Mouse (Mus musculus) midbrain, embryonic 13.5 days (tissue): ENCODE results near the gene Slc18a3. TPM values are rescaled to one million over a fixed set of nuclear protein-coding genes. Genes with fewer than 3 reads are reported as not detected.

Experiments used
- ATAC-seq: fragments of 200-750 bp; cut with Nextera tagmentation; 2 replicates; pipeline ENCODE4 v1.8.0; 2017; ENCODE audit warnings: mild to moderate bottlenecking, moderate TSS enrichment, moderate library complexity
- H3K27ac ChIP-seq: fragments of 300-500 bp; sonication (generic); 2 replicates; pipeline ENCODE4 v1.5.1; 2015; ENCODE audit warnings: inconsistent platforms, mild to moderate bottlenecking, moderate library complexity
- H3K27me3 ChIP-seq: fragments of 300-500 bp; sonication (generic); 2 replicates; pipeline ENCODE4 v1.6.1; 2015; ENCODE audit warnings: mild to moderate bottlenecking, inconsistent platforms
- H3K36me3 ChIP-seq: fragments of 300-500 bp; sonication (generic); 2 replicates; pipeline ENCODE4 v1.6.1; 2015; ENCODE audit warnings: mild to moderate bottlenecking, inconsistent platforms
- H3K4me1 ChIP-seq: fragments of 300-500 bp; sonication (generic); replicated peaks from 2 replicates; pipeline ENCODE4 v1.6.1; 2015; ENCODE audit warnings: inconsistent platforms
- H3K4me2 ChIP-seq: fragments of 300-500 bp; sonication (generic); replicated peaks from 2 replicates; pipeline ENCODE4 v1.6.1; 2015; ENCODE audit warnings: moderate library complexity, mild to moderate bottlenecking, inconsistent platforms
- H3K4me3 ChIP-seq: fragments of 300-500 bp; sonication (generic); replicated peaks from 2 replicates; pipeline ENCODE4 v1.5.1; 2015; ENCODE audit warnings: mild to moderate bottlenecking, inconsistent platforms
- H3K9ac ChIP-seq: fragments of 300-500 bp; sonication (generic); replicated peaks from 2 replicates; pipeline ENCODE4 v1.6.1; 2015; ENCODE audit warnings: mild to moderate bottlenecking, inconsistent platforms
- H3K9me3 ChIP-seq: fragments of 300-500 bp; sonication (generic); 2 replicates; pipeline ENCODE4 v1.6.1; 2016; ENCODE audit warnings: mild to moderate bottlenecking, inconsistent platforms
- WGBS: fragments of 180-500 bp; shearing (Covaris S2); methylation state at CpG from one replicate; pipeline ENCODE4 v1.1.7; 2015; 5-methylcytosine and 5-hydroxymethylcytosine counted together
- polyA plus RNA-seq: library from polyadenylated mRNA; unstranded; fragments of >200 nt; fragmentation: Nextera tagmentation; extraction: Ambion mirVana; gene quantifications from 2 replicates; pipeline ENCODE4 v1.2.1, GENCODE M21; 2015

The Slc18a3 gene
- polyA plus RNA-seq, 1 experiment from 2014 or later: 1.5 TPM

DNA sequence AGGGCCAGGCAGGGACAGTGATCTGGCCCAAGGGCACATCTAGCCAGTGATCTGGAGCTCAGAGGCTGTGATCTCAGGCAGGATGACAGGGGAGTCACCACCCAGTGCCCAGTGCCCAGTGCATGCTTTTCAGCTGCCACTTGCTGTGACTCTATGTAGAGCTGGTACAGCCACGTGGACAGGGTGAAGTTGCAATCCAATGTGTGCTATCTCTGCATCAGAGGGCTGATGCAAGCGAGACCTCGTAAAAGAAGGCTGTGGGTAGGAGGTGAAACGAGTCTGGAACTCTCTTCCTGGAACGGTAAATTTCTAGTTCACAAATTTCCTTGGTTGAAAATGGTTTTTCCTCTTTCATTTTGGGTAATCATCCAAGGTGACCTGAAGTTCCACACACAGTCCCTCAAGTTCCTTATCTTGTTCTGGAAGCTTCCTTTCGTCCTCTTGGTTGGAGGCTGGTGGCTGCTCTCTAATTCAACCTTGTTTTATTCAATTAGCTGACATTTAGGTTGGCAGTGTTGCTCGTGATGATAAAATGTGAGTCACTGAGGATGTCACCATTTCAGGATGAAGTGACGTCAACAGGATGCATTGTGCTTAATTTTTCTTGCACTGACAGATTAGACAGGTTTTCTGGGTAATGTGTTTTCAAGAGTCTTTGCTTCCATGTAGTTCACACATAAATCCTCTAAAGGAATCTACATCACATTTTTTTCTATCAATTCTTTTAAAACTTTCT, 31.6 kb upstream of the Slc18a3 start:
- no peaks in the 10 kb centered on the region for H3K9me3 ChIP-seq
- no peak overlapping the region for H3K4me2 ChIP-seq
- peaks cover 5% of the 10 kb centered on the region; the same call in 1 of the 2 replicates for H3K4me1 ChIP-seq
- H3K9ac ChIP-seq: no peak overlapping the region
- no peak for ATAC-seq
- no peak overlapping the region for H3K4me3 ChIP-seq
- H3K27me3 ChIP-seq: peaks cover 5% of the 10 kb centered on the region; the same call in 1 of the 2 replicates
- WGBS: 82% methylated on average over 8 of the region's 8 CpGs
- H3K27ac ChIP-seq: no peak overlapping the region
- no peaks in the 10 kb centered on the region for H3K36me3 ChIP-seq

DNA sequence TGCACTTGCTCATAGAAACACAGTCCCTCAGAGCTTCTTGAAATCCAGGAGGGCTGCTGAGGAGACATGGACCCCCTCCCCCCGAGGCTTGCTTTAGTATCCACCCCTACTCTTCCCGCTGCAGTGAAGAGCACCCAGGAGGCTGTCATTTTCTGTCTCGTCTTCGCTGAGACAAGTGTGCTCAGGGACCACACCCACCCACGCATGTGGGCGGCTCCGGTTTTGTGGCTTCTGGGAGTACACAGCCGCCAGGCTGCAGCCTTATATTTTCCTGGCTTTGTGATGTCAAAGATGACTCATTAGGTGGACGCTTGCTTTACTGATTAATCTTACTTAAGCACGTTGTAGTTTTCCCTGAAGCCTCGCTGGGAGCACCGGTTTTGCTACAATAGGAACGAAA, 27.9 kb upstream of the Slc18a3 start:
- Histone ChIP-seq H3K27me3 (peaks cover 5% of the 10 kb centered on the region; the same call in 1 of the 2 replicates), H3K9ac (peak overlapping the region; percentile 55; the same call in 1 of the 2 replicates), H3K27ac (no peak overlapping the region), H3K36me3 (no peaks in the 10 kb centered on the region), H3K4me1 (peaks cover 5% of the 10 kb centered on the region; the same call in 1 of the 2 replicates), H3K9me3 (no peaks in the 10 kb centered on the region), H3K4me2 (peak overlapping the region; percentile 52), H3K4me3 (peak overlapping the region; percentile 28)
- 16% methylated on average over 13 of the region's 13 CpGs for WGBS
- ATAC-seq: no peak

DNA sequence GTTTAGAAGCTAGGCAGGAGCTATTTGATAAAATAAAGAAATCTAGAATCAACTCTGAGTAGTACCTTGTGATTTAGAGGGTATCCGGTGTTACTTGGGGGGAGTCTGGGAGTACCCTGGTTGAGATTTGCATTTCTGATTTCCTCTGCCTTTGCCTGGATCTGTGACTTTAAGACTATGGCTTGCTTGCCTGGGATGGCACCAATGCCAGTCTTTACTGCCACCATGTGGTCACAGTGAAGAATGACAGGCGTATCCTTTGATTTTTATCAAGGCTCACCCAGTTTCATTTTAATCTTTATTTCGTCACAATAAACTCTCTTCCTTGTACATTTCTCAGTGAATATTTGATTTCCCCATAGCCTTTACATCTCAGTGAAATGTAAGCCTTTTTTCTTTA, 17.4 kb upstream of the Slc18a3 start:
- 9% methylated on average over 3 of the region's 3 CpGs for WGBS
- H3K4me3 ChIP-seq: no peak overlapping the region
- no peaks in the 10 kb centered on the region for H3K4me1 ChIP-seq
- ATAC-seq: no peak
- H3K9ac ChIP-seq: no peak overlapping the region
- H3K9me3 ChIP-seq: no peaks in the 10 kb centered on the region
- no peak overlapping the region for H3K4me2 ChIP-seq
- H3K27ac ChIP-seq: no peak overlapping the region
- 0 out of 2 replicates have a peak, but pooled peaks cover 2% of the 10 kb centered on the region for H3K27me3 ChIP-seq
- H3K36me3 ChIP-seq: no peaks in the 10 kb centered on the region

DNA sequence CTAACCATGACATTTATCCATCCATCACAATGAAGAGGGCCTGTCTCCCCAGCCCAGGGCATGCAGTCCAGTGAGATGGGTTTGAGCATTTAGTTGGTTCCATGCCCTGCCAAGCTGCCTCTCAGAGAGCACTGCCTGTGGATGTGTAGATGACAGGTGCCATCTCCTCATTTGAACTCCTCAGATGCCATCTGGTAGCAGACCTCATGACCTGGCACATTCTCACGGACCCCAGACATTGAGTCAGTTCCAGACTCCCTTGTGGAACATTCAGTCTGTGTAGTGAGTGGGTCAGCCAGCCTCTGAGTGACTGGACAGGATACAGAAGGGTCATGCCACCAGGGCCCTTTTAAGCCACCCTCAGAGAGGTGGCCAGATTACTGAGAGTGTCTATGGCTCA, 12.9 kb upstream of the Slc18a3 start:
- Histone ChIP-seq H3K4me1 (no peaks in the 10 kb centered on the region), H3K4me2 (no peak overlapping the region), H3K27ac (no peak overlapping the region), H3K27me3 (0 out of 2 replicates have a peak, but pooled peaks cover 7% of the 10 kb centered on the region), H3K36me3 (no peaks in the 10 kb centered on the region), H3K4me3 (no peak overlapping the region), H3K9ac (no peak overlapping the region), H3K9me3 (no peaks in the 10 kb centered on the region)
- no peak for ATAC-seq
- 53% methylated on average over 1 of the region's 1 CpGs for WGBS

GRCm38 (mm10) chr14:32476559-32476958, 11.9 kb upstream of the Slc18a3 start:
- H3K36me3 ChIP-seq: no peaks in the 10 kb centered on the region
- no peak for ATAC-seq
- 86% methylated on average over 6 of the region's 6 CpGs for WGBS
- H3K27ac ChIP-seq: no peak overlapping the region
- H3K9me3 ChIP-seq: no peaks in the 10 kb centered on the region
- H3K27me3 ChIP-seq: 0 out of 2 replicates have a peak, but pooled peaks cover 7% of the 10 kb centered on the region
- no peak overlapping the region for H3K4me3 ChIP-seq
- no peaks in the 10 kb centered on the region for H3K4me1 ChIP-seq
- H3K9ac ChIP-seq: no peak overlapping the region
- no peak overlapping the region for H3K4me2 ChIP-seq

GRCm38 (mm10) chr14:32472996-32473395, 8.3 kb upstream of the Slc18a3 start:
- peaks cover 10% of the 10 kb centered on the region; the same call in 1 of the 2 replicates for H3K27me3 ChIP-seq
- no peak overlapping the region for H3K27ac ChIP-seq
- H3K36me3 ChIP-seq: no peaks in the 10 kb centered on the region
- ATAC-seq: peak; percentile 68
- no peak overlapping the region for H3K4me2 ChIP-seq
- H3K9me3 ChIP-seq: no peaks in the 10 kb centered on the region
- H3K4me1 ChIP-seq: no peaks in the 10 kb centered on the region
- no peak overlapping the region for H3K4me3 ChIP-seq
- WGBS: 15% methylated on average over 4 of the region's 4 CpGs
- no peak overlapping the region for H3K9ac ChIP-seq

DNA sequence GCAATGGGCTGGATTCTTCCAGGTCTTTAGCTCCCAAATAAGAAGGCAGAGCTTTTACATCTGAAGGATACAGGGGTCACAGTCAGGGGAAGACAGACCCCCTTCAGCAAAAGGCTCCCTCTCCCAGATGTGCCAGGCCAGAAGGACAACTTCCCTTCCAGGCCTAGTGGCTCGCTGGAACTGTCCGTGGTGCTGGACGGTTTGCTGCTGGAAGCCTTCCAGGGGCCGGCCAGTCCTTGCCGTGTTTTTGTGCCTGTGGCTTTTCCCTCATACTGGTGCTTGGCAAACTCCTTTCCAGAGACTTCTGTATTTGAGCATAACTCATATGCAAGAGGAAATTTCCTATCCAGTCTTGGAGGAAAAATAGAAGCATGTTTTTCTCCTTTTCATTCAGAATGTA, 3.0 kb upstream of the Slc18a3 start:
- Histone ChIP-seq H3K4me1 (peaks cover 30% of the 10 kb centered on the region), H3K4me2 (no peak overlapping the region), H3K27me3 (peaks cover 57% of the 10 kb centered on the region), H3K27ac (no peak overlapping the region), H3K9me3 (no peaks in the 10 kb centered on the region), H3K9ac (no peak overlapping the region), H3K4me3 (no peak overlapping the region), H3K36me3 (no peaks in the 10 kb centered on the region)
- ATAC-seq: no peak
- 8% methylated on average over 5 of the region's 5 CpGs for WGBS

DNA sequence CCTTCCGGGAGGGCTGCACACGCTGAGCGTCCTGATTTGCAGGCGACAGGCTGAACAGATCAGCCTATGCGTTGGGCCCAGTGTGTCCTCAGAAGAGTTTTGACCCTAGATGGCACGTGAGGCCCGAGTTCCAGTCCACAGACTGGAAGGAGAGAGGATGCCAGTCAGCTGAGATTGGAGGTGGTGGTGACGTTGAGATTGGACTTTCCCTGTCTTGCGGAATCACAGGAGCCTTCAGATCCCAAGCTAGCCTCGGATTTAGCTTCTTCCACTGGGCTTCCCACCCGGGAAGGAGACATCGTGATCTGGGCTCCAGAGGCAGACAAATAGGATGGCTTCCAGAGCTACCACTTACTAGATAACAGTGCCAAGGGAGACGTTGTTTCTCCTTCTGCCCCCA, 1.2 kb upstream of the Slc18a3 start, which contains the start of gene Chat:
Gene Chat (minus strand): TSS at position 101 of the 400 bp plus-strand sequence.
- Histone ChIP-seq H3K4me3 (peak within 1 kb of the TSS; percentile 44), H3K4me2 (peak within 1 kb of the TSS; percentile 69), H3K4me1 (peaks cover 31% of the 10 kb centered on the region), H3K9me3 (no peaks in the 10 kb centered on the region), H3K27me3 (peaks cover 74% of the 10 kb centered on the region), H3K27ac (no peak within 1 kb of the TSS), H3K9ac (peak within 1 kb of the TSS; percentile 39; the same call in 1 of the 2 replicates), H3K36me3 (no peaks in the 10 kb centered on the region)
- no peak for ATAC-seq
- 15% methylated on average over 13 of the region's 13 CpGs for WGBS

- Histone ChIP-seq H3K9me3 (no peaks in the 10 kb centered on the region), H3K9ac (no peak overlapping the region), H3K27me3 (peaks cover 78% of the 10 kb centered on the region), H3K4me2 (peak overlapping the region; percentile 69), H3K27ac (no peak overlapping the region), H3K4me1 (peaks cover 31% of the 10 kb centered on the region), H3K4me3 (peak overlapping the region; percentile 44), H3K36me3 (no peaks in the 10 kb centered on the region)
- WGBS: 3% methylated on average over 9 of the region's 11 CpGs
- ATAC-seq: no peak
Measured at GRCm38 (mm10) chr14:32465506-32465870, 838 bp upstream of the Slc18a3 start.

- Histone ChIP-seq H3K9me3 (no peaks in the 10 kb centered on the region), H3K4me1 (peaks cover 31% of the 10 kb centered on the region), H3K4me2 (peak overlapping the region; percentile 69), H3K36me3 (no peaks in the 10 kb centered on the region), H3K27ac (no peak overlapping the region), H3K27me3 (peaks cover 98% of the 10 kb centered on the region), H3K9ac (0 out of 2 replicates have a peak overlapping the region, but pooled peaks have one; percentile 0), H3K4me3 (peak overlapping the region; percentile 44)
- WGBS: 4% methylated on average over 74 of the region's 74 CpGs
- peak; percentile 9; the same call in 1 of the 2 replicates for ATAC-seq
Measured at GRCm38 (mm10) chr14:32463211-32464040, 1.2 kb downstream of the Slc18a3 start.

GRCm38 (mm10) chr14:32452552-32452951, 12.1 kb downstream of the Slc18a3 start:
- Histone ChIP-seq H3K27me3 (peaks cover 27% of the 10 kb centered on the region), H3K4me3 (no peak overlapping the region), H3K4me2 (no peak overlapping the region), H3K9ac (no peak overlapping the region), H3K4me1 (0 out of 2 replicates have a peak, but pooled peaks cover 2% of the 10 kb centered on the region), H3K36me3 (no peaks in the 10 kb centered on the region), H3K27ac (no peak overlapping the region), H3K9me3 (no peaks in the 10 kb centered on the region)
- WGBS: 26% methylated on average over 4 of the region's 4 CpGs
- no peak for ATAC-seq

DNA sequence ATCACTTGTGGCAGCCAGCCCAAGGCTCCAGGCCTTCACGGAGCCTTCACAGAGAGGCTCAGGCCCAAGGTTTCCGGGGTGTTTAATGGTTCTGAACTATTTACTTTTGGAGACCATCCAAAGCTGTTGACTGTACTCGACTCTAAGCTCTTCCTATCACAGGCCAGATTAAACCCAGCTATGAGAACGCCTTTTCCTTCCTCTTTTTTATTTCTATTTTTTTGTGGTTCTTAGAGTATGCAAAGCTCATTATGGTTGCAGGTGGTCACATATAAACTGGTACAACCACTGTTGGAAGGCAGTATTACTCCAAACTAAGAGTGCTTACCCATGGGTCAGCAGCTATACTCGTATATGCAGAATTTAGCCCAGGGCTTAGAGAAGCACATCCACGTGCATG, 17.7 kb downstream of the Slc18a3 start:
- Histone ChIP-seq H3K4me1 (peaks cover 15% of the 10 kb centered on the region), H3K36me3 (no peaks in the 10 kb centered on the region), H3K9ac (no peak overlapping the region), H3K27ac (no peak overlapping the region), H3K4me2 (no peak overlapping the region), H3K9me3 (no peaks in the 10 kb centered on the region), H3K27me3 (peaks cover 3% of the 10 kb centered on the region; the same call in 1 of the 2 replicates), H3K4me3 (no peak overlapping the region)
- 88% methylated on average over 6 of the region's 6 CpGs for WGBS
- no peak for ATAC-seq
